Mouse (Mus musculus): Measurements from ENCODE around the gene Dpf3.

Gene Dpf3

DNA sequence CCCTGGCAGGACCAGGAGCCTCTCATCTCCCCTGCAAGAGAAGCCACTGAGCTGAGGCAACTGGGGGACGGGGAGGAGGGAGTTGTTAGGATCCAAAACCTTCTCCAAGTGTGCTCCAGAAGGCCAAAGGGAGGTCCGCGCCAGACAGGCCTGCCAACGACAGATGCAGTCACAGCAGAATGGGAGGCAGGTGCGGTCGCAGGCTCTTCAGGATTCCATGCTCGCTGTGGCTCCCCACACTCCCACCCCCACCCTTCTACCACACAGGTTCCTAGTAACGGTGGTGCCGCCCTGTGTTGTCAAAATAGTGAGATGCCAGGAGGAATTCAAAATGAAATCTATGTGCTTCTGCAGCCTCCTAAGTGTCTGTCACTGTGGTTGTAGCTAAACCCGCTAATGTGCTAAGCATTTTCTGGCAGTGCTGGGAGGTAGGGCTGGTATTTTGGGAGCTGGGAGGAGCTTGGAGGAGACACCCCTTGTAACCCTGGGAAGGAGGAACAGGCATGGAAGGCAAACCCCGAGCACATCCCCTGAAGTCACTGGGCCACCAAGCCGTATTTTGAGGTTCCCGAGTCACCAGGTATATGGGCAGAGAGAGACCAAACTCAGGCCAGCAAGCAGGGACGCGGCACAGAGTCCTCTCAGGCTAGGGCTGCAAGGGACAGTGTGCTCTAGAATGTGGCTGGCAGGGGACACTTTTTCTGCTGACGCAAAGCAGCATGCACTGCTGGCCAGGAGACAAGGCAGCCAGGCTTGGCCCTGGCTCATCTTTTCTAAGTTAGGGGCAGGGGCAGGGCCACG, 75.6 kb downstream of the Dpf3 start:
- DNase-seq: peak; percentile 97

DNA sequence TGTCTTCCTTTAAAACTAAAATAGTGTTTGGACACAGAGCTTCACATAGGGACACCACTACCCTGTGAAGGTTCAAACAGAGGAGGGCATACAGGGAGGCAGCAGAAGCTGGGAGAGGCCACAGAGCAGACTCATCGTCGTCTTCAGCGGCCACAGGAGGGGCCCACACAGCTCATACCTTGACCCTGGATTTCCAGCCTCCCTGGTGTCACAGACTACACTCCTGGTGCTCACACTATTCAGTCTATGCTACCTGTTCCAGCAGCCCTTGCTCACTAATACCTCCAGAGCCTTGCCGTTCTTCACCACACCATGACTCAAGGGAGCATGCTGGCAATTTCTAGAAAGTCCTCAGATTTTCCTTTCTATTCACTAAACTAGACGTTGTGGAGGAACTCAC, 76.5 kb downstream of the Dpf3 start:
- no peak for DNase-seq

DNA sequence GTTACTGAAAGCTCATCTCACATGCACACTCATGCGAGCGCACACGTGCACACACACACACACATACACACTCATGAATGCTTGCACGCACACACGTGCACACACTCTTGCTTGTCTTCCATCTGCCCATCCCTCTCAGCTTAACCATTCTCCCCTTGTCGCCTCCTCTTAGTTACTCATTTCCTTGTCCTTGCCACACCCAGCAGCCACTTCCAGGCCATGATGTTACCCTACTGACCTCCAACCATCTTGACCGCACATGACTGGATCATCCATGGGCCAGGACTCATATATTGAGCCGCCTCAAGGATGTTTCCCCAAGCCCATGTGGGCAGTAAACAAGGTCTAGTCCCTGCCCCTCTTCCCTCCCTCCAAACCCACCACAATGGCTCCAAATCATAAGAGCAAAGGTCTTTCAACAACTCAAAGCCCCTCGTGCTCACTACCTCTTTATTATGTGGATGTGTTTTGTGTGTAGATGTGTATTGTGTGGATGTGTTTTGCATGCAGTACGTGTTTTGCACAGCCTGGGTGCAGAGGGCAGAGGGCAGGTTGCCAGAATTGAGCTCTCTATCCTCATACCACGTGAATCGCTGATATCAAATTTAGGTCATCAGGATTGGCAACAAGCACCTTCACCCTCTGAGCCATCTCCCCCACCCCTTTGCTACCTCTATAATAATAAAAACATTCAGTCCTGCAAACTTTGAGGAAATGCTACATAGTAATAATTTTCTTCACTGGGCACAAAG, 82.0 kb downstream of the Dpf3 start:
- no peak for DNase-seq

DNA sequence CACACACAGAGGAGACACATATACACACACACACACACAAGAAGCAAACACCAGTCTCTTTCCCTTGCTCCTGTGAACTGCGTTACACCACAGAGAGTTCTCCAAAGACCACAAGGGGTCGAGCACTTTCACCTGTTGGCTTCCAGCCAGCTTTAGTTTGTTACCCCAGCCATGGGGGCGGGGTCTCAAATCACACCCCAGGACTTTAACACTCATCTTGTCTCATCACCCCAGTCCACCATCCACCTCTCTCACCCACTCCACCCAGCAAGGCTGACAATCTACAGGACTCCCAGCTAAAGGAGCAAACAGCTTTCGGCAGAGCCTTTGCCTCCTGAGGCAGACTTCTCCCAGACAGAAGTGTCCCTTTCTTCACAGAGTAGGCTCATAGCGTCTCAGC, 85.2 kb downstream of the Dpf3 start:
- DNase-seq: no peak

DNA sequence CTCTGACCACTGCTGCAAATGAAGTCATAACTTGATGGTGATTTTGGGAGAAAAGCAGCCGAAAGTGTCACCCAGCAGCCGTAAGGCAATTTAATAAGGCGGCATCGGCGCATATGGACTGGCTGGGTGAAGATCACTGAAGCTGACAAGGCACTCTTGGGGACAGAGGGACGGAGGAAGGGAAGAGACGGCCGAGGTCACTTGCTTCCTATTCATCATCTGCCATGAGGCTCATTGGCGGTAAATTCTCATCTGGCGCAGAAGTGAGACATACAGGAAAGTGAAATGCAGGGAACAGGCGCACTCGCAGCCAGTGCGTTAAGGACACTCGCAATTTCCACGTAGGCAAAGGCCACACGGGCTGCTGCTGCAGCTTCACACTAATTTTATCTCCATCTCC, 95.5 kb downstream of the Dpf3 start:
- no peak for DNase-seq

DNA sequence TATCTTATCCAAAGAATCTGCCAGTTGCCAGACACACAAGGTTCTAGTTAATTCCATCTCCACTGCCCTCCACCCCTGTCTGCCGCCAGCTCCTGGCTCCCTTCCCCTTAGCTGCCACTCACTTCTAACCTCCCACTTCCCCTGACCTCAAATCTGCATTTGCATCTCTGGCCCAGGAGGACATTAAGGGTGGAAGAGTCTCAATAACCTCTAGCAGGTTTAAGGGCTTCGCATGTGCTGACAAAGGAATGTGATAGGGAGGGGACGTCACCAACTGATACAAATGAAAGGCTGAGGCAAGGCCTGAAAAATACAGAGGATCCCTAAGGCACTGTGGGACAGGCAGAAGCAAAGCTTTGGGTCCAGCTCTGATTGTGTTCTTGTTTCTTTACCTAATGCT, 100.0 kb downstream of the Dpf3 start:
- no peak for DNase-seq

DNA sequence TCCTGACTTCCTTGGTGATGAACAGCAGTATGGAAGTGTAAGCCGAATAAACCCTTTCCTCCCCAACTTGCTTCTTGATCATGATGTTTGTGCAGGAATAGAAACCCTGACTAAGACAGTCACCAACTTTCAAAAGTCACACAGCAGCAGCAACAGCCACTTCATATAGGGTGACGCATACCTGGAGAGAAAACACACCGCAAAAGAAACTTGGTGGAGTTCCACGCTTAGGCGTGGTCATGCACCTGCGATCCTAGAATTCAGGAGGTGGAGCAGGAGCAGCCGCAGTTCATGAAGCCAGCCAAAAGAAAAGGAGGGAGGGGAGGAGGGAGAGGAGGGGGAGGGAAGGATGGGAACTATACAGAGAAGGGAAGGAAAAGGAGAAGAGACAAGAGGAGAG, 106.4 kb downstream of the Dpf3 start:
- no peak for DNase-seq

DNA sequence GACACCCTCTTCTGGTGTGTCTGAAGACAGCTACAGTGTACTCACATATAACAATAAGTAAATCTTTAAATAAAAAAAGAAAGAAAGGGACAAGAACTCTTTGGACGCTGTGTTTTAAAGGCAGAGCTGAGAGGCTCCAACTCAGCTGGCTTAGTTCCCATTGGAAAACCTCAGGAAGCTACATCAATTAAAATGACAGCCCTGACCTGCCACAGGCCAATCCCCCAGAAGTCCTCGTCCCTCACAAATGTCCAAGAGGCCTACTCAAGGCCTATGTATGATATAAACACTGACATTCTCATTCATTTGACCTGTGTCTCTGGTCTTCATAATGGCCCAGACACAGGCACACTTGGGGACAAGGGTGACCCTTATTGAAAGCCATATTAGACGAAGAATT, 107.5 kb downstream of the Dpf3 start:
- peak; percentile 21 for DNase-seq

DNA sequence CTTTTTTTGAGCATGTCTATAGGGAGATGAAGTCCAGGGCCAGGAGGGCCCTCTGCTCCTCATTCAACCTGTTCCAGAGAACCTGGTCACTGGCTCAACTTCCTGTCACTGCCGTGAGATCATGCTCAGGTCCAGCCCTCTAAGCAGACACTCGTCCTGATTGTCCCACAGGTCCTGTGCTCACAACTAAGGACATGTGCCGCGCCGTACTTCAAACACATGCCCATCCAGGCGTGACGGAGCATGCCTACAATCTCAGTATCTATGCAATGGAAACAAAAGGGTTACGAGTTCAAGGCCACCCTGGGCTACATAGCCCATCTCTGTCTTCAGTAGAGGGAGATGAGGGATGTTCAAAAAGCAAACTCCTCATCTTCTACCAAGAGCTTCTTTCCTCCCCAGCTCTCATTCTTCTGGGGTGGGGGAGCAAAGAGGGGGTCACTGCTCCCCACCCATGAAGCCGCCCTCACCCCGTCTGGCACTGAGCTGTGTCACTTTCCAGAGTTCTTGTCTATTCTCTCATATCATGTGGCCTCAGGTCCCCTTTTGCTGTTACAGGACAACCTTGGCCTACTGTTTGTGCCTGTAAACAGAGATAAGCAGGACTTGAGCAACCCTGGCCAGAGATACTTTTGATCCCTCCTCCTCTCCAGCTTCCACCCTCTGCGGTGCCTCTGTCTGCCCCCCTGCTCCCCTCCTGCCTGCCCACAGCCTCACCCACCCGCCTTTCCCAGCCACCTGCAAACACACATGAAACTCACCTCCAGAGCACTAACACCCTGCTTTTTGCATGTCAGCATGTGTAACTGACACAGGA, 112.3 kb downstream of the Dpf3 start:
- DNase-seq: peak; percentile 94

DNA sequence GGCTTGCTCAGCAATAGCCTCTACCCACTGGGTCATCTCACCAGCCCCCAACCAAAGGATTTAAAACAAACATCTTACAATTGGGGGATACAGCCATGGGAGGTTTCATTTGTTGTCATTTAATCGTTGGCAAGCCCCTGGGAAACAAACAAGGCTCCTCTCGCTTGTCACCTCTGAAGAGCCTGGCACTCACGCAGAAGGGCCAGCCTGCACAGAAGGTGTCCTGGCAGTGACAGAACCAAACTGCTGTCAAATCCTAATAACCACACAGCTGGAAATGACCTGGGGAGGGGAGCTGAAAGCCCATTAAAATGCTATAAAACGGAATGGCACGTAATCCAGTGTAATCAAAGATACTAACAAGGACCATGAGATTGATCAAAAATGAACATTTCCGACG, 114.4 kb downstream of the Dpf3 start:
- DNase-seq: peak; percentile 87

DNA sequence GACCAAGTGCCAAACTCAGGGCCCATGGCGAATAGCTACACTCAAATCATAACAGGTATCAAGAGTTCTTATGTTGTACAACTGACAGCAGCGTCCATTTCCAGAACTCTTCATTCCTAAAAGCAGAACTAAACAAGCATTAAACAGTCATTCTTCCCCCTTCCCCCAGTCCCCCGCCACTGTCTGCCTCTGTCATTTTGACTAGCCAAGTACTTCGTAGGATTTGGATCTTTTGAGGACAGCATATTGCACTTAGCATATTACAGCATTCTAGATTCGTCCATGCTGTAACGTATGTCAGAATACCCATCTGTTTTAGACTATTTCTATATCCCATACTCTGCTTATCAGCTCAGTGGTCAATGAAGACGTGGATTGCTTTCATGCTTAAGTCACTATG, 115.2 kb downstream of the Dpf3 start:
- DNase-seq: peak; percentile 14

DNA sequence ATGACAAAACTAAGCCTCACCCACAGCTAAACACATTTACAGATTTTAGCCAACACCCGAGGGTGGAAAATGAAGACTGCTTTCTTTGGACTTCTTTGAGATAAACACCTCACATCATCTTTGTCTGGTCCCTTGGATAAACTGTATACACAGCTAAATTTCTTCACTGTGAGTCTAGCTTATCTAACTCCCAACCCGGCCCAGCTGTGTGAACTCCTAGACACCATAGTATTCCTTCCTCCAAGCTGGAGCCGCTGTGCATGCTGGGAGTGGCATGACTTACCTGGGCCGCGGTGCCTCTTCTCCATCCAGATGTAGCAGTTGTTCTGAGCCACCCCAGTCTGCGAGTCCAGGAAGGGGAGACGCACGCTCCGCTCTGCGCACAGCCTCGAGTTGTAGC, 117.3 kb downstream of the Dpf3 start:
- no peak for DNase-seq

DNA sequence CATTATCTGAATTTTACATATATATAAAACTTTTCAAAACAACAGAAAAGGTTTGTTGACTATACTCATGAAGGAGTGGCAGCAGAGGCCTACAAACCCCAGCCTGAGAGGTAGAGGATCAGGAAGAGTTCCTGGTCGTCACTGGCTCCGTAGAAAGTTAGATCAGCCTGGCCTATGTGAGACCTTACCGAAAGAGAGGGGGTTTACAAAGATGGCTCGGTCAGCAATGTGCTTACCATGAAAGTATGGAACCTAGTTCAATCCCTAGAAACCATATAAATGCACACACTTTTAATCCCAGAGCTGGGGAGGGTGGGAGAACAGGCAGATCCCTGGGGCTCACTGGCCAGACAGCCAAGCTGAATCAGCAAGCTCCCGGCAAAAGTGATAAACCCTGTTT, 118.1 kb downstream of the Dpf3 start:
- DNase-seq: peak; percentile 75

DNA sequence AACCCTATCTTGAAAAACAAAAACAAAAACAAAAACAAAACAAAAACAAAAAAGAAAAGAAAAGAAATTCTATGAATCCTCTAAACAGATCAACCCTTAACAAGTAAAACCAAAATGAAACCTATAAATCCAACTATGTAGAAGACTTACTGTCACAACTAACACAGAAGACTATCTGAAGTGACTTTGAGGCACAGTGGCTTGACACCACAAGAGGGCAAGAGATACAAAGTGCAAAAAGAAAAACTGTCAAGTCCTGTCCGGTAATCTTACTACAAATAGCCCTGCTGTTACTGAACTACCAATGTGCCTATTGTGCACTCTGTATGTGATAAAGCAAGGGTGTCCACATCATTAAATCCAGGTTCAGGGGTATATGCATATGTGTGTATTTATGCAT, 120.0 kb downstream of the Dpf3 start:
- peak; percentile 74 for DNase-seq

DNA sequence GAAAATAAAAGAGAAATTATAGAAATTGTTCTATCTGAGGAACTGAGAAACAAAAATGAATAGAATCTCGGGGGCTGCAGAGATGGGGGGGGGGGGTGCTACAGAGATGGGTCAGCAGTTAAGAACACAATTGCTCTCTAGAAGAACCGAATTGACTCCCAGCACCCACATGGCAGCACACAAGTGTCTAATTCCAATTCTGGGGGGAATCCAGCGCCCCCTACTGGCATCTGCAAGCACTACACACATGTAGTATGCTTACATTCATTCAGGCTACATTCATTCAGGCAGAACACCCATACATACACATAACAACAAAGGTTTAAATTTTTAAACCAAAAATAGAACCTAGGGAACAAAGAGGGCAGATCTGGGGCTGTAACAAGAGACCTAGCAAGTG, 122.7 kb downstream of the Dpf3 start:
- DNase-seq: peak; percentile 52

DNA sequence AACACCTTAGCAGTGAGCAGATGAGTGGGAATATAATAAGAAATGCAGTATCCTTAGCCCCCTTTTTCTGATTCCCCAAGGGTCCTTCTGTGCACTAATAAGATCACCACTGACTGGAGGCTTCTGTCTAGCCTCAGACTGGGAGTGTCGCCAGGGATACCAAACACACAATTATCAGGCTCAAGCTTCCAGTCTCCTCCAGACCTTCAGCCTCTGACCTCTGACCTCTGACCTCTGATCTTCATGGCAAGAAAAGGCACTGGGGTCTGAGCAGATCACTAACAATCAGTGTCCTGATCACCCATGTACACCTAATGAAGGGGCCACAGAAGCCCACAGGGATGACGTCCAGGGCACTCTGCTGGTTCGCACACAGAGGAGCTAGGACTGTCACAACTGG, 125.7 kb downstream of the Dpf3 start:
- DNase-seq: no peak

DNA sequence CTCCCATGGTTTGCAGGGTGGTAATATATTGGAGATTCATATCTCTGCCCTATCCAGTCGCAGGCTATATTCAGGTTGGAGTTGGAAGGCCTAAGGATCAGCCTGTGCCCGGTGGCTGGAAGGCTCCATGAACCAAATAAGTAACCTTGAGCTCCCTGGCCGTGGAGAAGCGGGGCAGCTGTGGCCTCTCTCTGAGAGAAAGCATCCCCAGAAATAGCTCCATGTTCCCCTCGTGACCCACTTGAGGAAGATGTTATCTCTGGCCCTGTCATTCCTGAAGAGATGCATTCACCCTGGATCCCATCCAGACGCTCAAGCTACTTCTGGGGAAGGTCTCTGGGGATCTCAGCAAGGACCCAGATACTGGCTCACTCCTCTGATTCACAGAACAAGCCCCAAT, 134.9 kb downstream of the Dpf3 start:
- DNase-seq: peak; percentile 96

DNA sequence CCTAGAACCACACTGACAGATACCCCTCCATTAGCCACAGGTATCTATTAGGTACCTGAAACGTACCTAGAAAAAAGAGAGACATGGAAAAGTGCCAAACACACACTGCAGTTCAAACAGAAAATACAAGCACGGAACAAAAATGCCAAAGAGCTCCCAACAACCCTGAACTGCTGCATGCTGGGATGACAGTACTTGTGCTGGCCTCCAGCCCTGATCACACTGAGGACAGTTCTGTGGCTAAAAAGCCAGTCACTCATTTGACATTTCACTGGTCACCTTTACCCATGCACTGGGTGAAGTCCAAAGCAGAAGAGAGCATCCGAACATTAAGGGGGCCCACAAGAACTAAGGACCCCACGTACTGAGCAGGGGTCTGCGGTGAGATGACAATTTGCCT, 137.8 kb downstream of the Dpf3 start:
- DNase-seq: peak; percentile 79

DNA sequence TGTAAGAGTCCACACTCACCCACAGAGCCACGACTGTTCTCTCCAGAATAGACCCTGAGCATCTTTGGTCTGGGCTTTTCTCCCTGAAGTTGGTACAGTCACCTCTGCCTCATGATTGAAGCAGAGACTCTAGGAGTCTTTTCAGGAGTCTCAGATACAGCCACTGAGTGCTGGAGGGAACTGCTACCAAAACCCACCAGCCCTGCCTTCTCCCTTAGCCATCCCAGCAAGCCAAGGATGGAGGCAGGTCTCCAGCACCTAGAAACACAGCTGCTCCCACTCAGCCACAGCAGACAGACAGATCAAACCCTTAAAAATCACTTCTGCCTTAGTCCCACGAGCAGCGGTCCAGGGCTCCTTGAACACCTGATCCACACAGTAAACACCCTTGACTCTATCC, 139.3 kb downstream of the Dpf3 start:
- DNase-seq: peak; percentile 74

DNA sequence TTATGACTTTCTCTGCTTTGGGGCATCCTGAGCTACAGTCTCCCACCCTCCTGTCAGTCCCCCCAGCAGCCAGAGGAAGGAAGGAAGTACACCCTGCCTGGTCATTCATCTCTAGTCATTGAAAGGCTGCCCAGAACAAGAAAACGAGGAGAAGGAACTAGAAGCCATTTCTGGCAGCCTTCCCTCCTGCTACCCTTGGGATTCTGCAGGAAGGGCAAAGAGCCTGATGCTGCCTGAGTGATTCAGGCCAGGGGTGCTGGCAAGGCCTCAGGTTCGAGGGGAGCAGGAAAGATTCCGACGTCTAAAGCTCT, 144.7 kb downstream of the Dpf3 start:
- DNase-seq: peak; percentile 96

DNA sequence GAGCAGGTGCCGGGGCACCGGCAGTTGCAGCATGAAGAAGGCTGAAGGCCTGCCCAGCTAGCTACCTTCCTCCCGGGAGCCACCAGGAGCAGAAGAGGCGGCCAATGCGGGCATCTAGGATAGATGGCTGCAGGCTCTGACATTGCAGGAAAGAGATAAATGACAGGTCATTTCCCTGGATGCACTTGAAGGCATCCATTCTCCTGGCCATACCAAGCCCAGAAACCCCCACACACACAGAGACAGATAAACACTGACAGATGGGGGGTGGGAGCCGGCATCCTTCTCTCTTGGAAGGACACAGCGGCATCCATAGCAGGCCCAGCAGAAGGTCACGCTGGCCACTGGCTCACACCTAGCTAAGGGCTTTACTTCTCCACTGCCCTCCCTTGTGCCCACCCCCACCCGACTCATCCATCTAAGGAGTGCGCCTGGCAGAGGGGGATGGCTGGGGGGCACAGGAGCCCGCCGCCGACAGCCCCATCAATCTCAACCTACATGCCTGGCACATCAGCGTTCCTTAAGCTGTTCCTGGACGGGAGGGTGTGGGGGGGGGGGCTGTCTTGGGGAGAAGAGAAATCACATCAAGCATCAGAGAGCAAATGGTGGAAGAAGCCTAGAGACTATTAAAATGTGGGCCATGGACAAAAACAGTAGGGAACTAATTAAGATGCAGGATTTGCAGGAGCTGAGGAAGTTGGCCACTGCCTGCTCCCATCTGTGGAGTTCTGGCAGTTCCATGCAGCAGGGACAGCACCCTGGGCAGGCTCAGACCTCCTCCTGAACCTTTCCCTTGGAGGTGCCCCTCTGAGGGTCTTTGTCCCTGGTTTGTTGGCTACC, 145.3 kb downstream of the Dpf3 start:
- DNase-seq: peak; percentile 84

DNA sequence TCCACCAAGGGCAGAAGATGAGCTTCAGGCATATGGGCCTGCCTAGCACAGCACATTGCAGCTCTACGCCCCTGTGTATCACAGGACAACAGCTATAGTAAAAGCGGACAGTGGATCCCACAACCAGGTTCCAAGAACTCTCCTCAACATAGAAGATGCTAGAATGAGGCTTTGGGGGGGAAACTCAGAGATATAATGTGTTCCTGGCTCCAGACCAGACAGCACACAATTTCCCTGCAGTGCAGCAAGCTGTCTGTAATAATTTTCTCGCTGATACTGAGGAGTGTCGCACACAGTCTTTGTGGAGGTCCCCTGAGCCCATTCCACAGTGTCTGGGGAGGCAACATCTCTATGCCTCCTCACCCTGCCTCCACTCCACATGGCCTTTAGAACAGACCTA, 146.6 kb downstream of the Dpf3 start:
- DNase-seq: no peak

DNA sequence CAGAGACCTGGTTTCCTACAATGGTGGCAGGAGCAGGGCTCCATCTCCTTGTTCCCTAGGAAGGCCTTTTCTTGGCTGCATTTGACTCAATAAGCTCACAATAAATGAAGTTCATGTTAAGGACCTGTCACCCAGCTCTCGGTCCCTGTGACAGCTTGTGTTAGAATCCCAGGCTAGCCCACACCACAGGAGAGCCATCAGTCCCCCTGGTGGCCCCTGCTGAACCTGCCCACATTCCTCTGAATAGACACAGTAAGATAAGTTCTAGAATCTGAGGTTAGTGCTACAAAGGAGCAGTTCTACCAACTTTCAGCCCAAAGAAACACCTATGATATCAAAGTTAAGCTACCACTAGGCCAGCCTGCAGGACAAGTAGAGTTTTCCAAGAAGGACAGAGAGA, 149.2 kb downstream of the Dpf3 start:
- DNase-seq: no peak

Measured in heart, adult 11 months (tissue).